Mouse (Mus musculus): ENCODE measurements at regions not wholly inside any gene's neighbourhood (a gene's known extent, or its start where the extent isn't known, plus 50 kb on each side); places are given as distances from the start of the nearest gene placed in this dataset.

GRCm38 (mm10) chr8:35136643-35137042, 628.9 kb upstream of the Gm19410 start:
- no peak for TF ChIP-seq NANOG (IDR thresholded peaks at IDR 0.05; ENCODE audit: borderline replicate concordance, low read length)
- no peak for TF ChIP-seq POU5F1 (IDR thresholded peaks at IDR 0.05; ENCODE audit: borderline replicate concordance, low read length)
- no peak for TF ChIP-seq CTCF (conservative IDR thresholded peaks at IDR 0.05; ENCODE audit: low read length)
- Histone ChIP-seq H3K4me3 (replicated peaks; ENCODE audit: low read length) (no peak overlapping the region), H3K4me1 (replicated peaks; ENCODE audit: low read depth, low read length) (no peaks in the 10 kb centered on the region), H3K27me3 (ENCODE audit: insufficient read depth, low read length) (no peaks in the 10 kb centered on the region), H3K36me3 (ENCODE audit: insufficient read depth, low read length) (no peaks in the 10 kb centered on the region), H3K9me3 (ENCODE audit: low read length) (peaks cover 45% of the 10 kb centered on the region)

GRCm38 (mm10) chr8:35140775-35141174, 624.8 kb upstream of the Gm19410 start:
- TF ChIP-seq NANOG (IDR thresholded peaks at IDR 0.05; ENCODE audit: borderline replicate concordance, low read length) (no peak), CTCF (conservative IDR thresholded peaks at IDR 0.05; ENCODE audit: low read length) (no peak), POU5F1 (IDR thresholded peaks at IDR 0.05; ENCODE audit: borderline replicate concordance, low read length) (no peak)
- Histone ChIP-seq H3K36me3 (ENCODE audit: insufficient read depth, low read length) (no peaks in the 10 kb centered on the region), H3K4me1 (replicated peaks; ENCODE audit: low read depth, low read length) (no peaks in the 10 kb centered on the region), H3K9me3 (ENCODE audit: low read length) (peaks cover 84% of the 10 kb centered on the region), H3K27me3 (ENCODE audit: insufficient read depth, low read length) (no peaks in the 10 kb centered on the region), H3K4me3 (replicated peaks; ENCODE audit: low read length) (no peak overlapping the region)

GRCm38 (mm10) chr8:35143018-35143656, 622.5 kb upstream of the Gm19410 start:
- Histone ChIP-seq H3K27me3 (ENCODE audit: insufficient read depth, low read length) (no peaks in the 10 kb centered on the region), H3K36me3 (ENCODE audit: insufficient read depth, low read length) (no peaks in the 10 kb centered on the region), H3K4me1 (replicated peaks; ENCODE audit: low read depth, low read length) (no peaks in the 10 kb centered on the region), H3K9me3 (ENCODE audit: low read length) (peaks cover 95% of the 10 kb centered on the region), H3K4me3 (replicated peaks; ENCODE audit: low read length) (no peak overlapping the region)
- TF ChIP-seq POU5F1 (IDR thresholded peaks at IDR 0.05; ENCODE audit: borderline replicate concordance, low read length) = no peak
- TF ChIP-seq NANOG (IDR thresholded peaks at IDR 0.05; ENCODE audit: borderline replicate concordance, low read length) = no peak
- TF ChIP-seq CTCF (conservative IDR thresholded peaks at IDR 0.05; ENCODE audit: low read length) = no peak

- Histone ChIP-seq H3K27me3 (ENCODE audit: insufficient read depth, low read length) (no peaks in the 10 kb centered on the region), H3K4me3 (replicated peaks; ENCODE audit: low read length) (no peak overlapping the region), H3K4me1 (replicated peaks; ENCODE audit: low read depth, low read length) (no peaks in the 10 kb centered on the region), H3K36me3 (ENCODE audit: insufficient read depth, low read length) (no peaks in the 10 kb centered on the region), H3K9me3 (ENCODE audit: low read length) (peaks cover 94% of the 10 kb centered on the region)
- TF ChIP-seq CTCF (conservative IDR thresholded peaks at IDR 0.05; ENCODE audit: low read length) (no peak), NANOG (IDR thresholded peaks at IDR 0.05; ENCODE audit: borderline replicate concordance, low read length) (no peak), POU5F1 (IDR thresholded peaks at IDR 0.05; ENCODE audit: borderline replicate concordance, low read length) (no peak)
Measured at GRCm38 (mm10) chr8:35143684-35144083, 621.9 kb upstream of the Gm19410 start.

- TF ChIP-seq NANOG (IDR thresholded peaks at IDR 0.05; ENCODE audit: borderline replicate concordance, low read length) = no peak
- no peak for TF ChIP-seq POU5F1 (IDR thresholded peaks at IDR 0.05; ENCODE audit: borderline replicate concordance, low read length)
- no peak for TF ChIP-seq CTCF (conservative IDR thresholded peaks at IDR 0.05; ENCODE audit: low read length)
- peaks cover 91% of the 10 kb centered on the region for H3K9me3 ChIP-seq (ENCODE audit: low read length)
- H3K27me3 ChIP-seq (ENCODE audit: insufficient read depth, low read length) = no peaks in the 10 kb centered on the region
- no peaks in the 10 kb centered on the region for H3K36me3 ChIP-seq (ENCODE audit: insufficient read depth, low read length)
- no peak overlapping the region for H3K4me3 ChIP-seq (replicated peaks; ENCODE audit: low read length)
- no peaks in the 10 kb centered on the region for H3K4me1 ChIP-seq (replicated peaks; ENCODE audit: low read depth, low read length)
Measured at GRCm38 (mm10) chr8:35144401-35144800, 621.2 kb upstream of the Gm19410 start.

- Histone ChIP-seq H3K4me3 (replicated peaks; ENCODE audit: low read length) (no peak overlapping the region), H3K36me3 (ENCODE audit: insufficient read depth, low read length) (no peaks in the 10 kb centered on the region), H3K27me3 (ENCODE audit: insufficient read depth, low read length) (no peaks in the 10 kb centered on the region), H3K9me3 (ENCODE audit: low read length) (peaks cover 64% of the 10 kb centered on the region), H3K4me1 (replicated peaks; ENCODE audit: low read depth, low read length) (no peaks in the 10 kb centered on the region)
- TF ChIP-seq CTCF (conservative IDR thresholded peaks at IDR 0.05; ENCODE audit: low read length) (no peak), POU5F1 (IDR thresholded peaks at IDR 0.05; ENCODE audit: borderline replicate concordance, low read length) (no peak), NANOG (IDR thresholded peaks at IDR 0.05; ENCODE audit: borderline replicate concordance, low read length) (no peak)
Measured at GRCm38 (mm10) chr8:35147481-35147880, 618.1 kb upstream of the Gm19410 start.

GRCm38 (mm10) chr8:35147967-35148366, 617.6 kb upstream of the Gm19410 start:
- H3K4me1 ChIP-seq (replicated peaks; ENCODE audit: low read depth, low read length) = no peaks in the 10 kb centered on the region
- peaks cover 59% of the 10 kb centered on the region for H3K9me3 ChIP-seq (ENCODE audit: low read length)
- TF ChIP-seq CTCF (conservative IDR thresholded peaks at IDR 0.05; ENCODE audit: low read length) (no peak), NANOG (IDR thresholded peaks at IDR 0.05; ENCODE audit: borderline replicate concordance, low read length) (no peak), POU5F1 (IDR thresholded peaks at IDR 0.05; ENCODE audit: borderline replicate concordance, low read length) (no peak)
- H3K36me3 ChIP-seq (ENCODE audit: insufficient read depth, low read length) = no peaks in the 10 kb centered on the region
- no peaks in the 10 kb centered on the region for H3K27me3 ChIP-seq (ENCODE audit: insufficient read depth, low read length)
- no peak overlapping the region for H3K4me3 ChIP-seq (replicated peaks; ENCODE audit: low read length)

- no peaks in the 10 kb centered on the region for H3K27me3 ChIP-seq (ENCODE audit: insufficient read depth, low read length)
- H3K4me3 ChIP-seq (replicated peaks; ENCODE audit: low read length) = no peak overlapping the region
- peaks cover 14% of the 10 kb centered on the region; the same call in 1 of the 2 replicates for H3K9me3 ChIP-seq (ENCODE audit: low read length)
- H3K4me1 ChIP-seq (replicated peaks; ENCODE audit: low read depth, low read length) = no peaks in the 10 kb centered on the region
- TF ChIP-seq CTCF (conservative IDR thresholded peaks at IDR 0.05; ENCODE audit: low read length) = no peak
- no peaks in the 10 kb centered on the region for H3K36me3 ChIP-seq (ENCODE audit: insufficient read depth, low read length)
Measured at GRCm38 (mm10) chr8:35152585-35152984, 613.0 kb upstream of the Gm19410 start.

- Histone ChIP-seq H3K4me3 (replicated peaks; ENCODE audit: low read length) (no peak overlapping the region), H3K36me3 (ENCODE audit: insufficient read depth, low read length) (no peaks in the 10 kb centered on the region), H3K4me1 (replicated peaks; ENCODE audit: low read depth, low read length) (no peaks in the 10 kb centered on the region), H3K9me3 (ENCODE audit: low read length) (no peaks in the 10 kb centered on the region), H3K27me3 (ENCODE audit: insufficient read depth, low read length) (peaks cover 4% of the 10 kb centered on the region; the same call in 1 of the 2 replicates)
- TF ChIP-seq NANOG (IDR thresholded peaks at IDR 0.05; ENCODE audit: borderline replicate concordance, low read length) = no peak
Measured at GRCm38 (mm10) chr8:35156272-35156671, 609.3 kb upstream of the Gm19410 start.

All from E14TG2a.4 (cell line).